Mouse (Mus musculus): ENCODE data around the gene Lats2.

Gene Lats2

DNA sequence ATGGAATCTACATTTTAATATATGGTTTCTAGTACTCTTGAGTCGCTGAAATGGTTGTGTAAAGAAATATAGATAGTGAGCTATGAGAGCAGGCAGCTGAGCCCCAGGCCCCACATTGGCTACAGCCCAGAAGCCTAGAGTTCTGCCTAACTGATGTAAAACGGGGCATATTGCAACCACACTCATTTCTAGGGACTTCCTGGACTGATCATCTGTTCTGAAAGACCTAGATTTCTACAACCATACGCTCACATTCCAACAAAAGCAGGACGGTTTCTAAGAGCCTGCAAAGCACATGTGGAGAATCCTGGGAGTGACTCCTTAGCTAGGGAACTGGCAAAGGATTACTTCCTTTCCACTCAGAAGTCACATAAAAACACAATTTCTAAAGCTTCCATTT, 22.0 kb downstream of the Lats2 start:
- DNase-seq, result no peak

DNA sequence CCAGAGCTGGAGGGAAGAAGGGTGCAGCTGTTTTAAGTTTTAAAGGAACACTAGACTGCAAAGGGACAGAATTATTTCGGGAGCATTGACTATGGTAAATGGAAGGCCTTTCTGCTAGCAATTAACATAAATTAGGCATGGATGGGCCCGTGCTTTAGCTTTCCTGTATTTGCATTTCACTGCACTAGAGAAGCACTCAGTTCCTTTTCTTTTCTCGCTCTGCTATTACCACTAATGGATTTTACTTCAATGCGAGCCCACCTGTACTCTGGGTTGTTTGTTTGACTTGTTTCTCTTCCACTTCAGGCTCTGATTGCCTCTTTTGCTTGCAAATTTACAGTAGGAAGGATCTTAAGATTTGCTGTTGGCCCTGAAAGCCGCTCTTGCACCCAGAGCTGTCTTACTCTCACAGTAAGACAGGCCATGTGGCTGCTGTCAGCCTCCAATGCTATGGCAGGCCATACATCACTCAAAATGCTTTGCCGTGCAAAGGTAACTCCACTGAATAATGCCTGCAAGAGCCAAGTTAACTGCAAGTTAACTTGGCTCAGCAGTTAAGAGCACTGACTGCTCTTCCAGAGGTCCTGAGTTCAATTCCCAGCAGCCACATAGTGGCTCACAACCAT, 25.4 kb downstream of the Lats2 start:
- DNase-seq, result no peak

DNA sequence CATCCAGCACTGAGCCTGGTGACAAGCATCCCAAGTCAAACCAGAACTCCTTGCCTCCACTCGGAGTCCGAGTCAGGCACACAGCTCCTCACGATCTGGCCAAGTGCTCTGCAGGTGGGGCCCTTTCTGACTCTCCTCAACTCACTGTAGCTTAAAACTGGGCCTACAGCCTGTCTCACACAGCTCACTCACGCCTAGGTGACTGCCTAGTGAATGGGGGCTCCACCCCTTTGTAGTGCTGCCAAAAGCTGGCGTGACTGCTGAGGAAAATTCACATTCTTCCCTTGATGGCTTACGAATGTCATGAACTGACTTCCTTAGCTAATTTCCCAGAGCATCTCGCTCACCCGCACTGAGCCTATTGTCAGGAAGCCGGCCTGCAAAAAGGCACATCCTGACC, 27.7 kb downstream of the Lats2 start:
- peak; percentile 83 for DNase-seq

DNA sequence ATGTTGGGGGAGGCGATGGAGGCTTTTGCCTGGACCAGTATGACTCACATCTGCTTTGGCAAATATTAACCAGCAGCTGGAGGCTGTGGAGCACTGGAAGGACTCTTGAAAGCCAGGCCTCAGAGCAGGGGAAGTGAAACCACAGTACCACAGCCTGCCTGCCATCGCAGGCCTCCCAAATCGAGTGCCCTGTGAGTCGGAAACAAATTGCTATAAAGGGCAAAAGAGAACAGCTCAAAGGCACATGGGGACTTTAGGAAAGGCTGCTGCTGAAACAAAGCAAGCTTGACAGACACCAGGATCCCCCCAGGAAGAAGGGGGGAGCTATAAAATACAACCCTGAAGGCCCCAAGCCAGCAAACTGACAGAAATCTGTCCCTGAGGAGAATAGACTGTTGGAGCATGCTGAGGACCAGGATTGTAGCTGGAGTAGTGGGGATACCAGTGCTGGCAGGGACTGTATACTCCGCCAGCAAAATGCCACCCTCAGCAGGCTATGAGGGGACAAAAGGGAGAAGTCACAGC, 28.2 kb downstream of the Lats2 start:
- peak; percentile 78 for DNase-seq

DNA sequence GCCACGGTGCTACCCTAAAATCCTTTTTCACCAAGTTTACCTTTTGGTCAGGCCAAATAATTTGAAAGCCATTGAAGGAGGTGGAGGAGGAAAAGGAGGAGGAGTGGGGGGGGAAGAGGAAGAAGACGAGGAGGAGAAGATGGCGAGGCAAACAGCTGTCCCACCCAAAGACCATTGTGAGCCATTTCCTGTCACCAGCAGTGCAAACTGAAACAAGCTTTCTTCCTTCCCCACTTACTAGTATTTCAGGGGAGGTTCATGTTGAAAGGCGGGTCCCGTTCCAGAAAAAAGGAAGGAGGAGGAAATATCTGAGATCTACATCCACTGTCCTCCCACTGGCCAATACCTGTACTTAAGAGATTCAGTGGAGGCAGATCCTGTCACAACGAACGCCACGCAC, 28.8 kb downstream of the Lats2 start:
- DNase-seq, result no peak

DNA sequence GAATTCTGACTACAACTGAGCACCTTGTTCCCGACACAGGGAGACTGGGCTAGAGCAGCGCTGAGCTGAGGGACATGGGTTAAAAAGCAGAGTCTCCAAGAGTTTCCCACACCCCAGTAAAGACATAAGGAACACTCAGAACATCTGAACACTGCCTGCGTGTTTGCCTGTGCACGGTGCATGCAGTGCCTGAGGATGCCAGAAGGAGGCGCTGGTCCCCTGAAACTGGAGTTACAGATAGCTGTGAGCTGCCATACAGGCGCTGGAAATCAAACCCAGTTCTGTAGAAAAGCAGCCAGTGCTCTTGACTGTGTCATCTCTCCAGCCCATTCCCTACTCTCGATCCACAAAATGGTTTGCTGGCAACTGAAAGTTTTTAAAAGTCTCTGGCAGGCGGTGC, 32.0 kb downstream of the Lats2 start:
- DNase-seq, result no peak

DNA sequence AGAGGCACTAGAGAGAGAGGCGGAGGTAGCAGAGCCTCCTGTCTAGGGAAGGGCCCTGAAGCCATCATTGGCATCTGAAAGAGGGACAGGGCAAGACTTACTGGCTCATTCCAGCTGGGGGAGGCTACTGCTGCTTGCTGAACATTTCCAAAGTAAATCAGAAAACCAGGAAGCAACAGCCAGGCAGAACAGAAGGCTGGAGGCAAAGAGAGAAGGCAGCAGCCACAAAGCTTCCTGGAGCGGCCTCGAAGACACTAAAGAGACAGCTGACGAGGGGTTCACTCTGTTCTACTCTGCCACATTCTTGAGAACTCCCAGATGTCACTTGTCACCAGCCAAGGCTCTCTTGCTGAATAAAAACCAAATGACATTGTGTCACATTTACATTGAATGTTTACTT, 33.7 kb downstream of the Lats2 start:
- peak; percentile 24 for DNase-seq

DNA sequence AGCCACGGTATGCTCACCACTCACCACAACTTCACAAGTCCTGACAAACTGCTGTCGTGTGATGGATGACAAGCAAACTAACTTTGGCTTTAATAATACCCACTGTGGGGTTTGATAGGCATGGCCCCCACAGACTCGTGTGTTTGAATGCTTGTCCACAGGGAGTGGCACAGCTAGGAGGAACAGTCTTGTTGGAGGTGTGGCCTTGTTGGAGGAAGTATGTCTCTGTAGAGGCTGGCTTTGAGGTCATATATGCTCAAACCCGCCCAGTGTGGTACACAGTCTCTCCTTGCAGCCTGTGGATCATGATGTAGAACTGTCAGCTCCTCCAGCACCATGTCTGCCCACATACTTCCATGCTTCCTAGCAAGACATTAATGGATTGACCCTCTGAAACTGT, 39.9 kb downstream of the Lats2 start:
- no peak for DNase-seq

DNA sequence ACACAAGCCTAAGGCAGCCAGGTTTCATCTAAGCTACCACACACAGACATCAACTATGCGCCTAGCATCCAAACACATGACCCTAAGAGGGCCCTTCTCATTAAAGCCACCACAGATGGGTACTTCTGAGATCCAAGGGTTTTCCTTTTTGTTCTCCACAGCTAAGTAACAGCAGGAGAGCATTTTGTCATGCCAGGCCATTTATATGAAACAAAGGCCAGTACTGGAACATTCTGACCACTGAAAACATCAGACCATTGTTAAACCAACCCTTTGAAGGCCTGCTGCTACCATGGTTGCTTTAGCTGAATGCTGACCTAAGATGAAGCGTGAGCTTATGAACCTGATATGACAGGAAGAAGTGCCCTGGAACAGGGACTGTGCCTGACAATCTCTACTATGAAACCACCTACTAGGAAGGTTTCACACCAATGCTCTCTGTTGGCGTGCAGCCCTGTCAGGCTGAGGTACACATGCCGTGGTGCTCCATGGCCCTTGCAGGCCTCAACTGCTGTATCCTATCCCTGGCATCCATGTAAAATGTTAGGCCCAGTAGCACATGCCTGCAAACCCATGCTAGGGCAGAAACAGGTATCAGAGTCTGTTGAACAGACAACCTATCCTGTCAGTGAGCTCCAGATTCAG, 41.5 kb downstream of the Lats2 start:
- no peak for DNase-seq

DNA sequence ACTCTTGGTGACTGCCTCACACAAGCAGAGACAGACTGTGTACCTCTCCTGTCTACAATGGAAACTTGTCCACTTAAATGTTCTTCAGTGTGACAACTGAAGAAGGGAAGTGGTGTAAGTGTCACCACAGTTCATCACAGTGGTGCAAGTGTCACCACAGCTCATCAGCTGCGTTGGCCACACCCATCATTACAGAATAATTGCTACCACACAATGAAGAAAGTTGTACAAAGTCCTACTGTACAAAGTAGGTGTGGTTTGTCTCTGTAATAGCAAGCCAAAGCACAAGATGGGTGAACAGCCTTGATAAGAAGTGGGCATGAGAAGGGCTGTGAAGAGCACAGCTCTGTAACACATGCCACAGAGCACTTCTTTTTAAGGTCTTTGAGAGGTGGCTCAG, 45.3 kb downstream of the Lats2 start:
- no peak for DNase-seq

DNA sequence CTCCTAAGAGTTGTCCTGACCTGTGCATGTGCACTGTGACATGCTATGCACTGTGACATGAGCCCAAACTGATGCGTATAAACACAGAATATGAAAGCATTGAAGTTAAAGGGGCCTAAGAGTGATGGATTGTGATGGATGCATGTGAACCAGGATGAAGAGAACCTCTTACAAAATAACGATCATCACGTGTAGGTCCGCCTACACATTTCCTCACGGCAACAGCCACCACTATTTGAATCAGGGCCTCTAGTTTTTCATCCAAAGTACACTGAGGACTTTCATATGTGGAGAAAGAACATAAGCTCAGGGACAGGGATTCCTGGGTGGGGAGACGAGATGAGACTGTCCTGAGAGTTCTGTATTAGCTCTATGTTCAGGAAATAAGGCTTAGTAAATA, 47.1 kb downstream of the Lats2 start:
- DNase-seq, result no peak

DNA sequence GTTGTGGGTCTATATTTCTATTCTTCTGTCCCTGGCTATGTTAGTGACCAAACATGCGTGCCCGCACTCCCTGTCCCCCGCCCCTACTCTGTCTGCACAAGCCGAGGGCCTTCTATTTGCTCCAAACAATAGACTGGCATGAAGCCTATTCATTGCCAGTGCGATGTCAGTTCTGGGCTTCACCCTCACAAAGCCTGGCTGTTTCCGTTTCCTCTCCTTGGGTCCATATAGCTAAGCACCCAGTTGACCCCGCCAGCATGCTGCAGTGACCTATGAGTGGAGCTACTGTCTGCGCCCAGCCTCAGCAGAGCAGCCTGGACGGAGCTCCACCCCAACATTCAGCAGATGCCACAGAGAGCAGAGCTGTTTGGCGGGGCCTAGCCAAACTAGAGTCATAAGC, 49.0 kb downstream of the Lats2 start:
- peak; percentile 47 for DNase-seq

DNA sequence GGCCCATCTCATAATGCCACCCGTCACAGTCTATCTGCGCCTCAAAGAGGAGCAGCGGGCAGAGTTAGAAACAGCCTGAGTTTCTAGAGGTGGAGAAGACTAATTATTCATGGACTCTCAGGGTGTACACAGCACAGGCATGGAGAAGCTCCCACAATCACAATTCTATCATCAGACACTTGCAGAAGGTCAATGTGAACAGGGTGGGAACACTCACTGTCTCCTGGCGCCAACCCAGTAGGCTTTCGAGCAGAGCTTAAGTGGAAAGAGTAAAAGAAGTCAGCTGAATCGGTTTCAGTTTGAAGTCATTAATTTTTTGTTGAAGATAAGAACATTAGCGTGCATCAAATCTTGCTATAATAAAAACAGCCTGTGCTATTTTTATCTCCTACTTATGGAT, 49.6 kb downstream of the Lats2 start:
- DNase-seq, result no peak

DNA sequence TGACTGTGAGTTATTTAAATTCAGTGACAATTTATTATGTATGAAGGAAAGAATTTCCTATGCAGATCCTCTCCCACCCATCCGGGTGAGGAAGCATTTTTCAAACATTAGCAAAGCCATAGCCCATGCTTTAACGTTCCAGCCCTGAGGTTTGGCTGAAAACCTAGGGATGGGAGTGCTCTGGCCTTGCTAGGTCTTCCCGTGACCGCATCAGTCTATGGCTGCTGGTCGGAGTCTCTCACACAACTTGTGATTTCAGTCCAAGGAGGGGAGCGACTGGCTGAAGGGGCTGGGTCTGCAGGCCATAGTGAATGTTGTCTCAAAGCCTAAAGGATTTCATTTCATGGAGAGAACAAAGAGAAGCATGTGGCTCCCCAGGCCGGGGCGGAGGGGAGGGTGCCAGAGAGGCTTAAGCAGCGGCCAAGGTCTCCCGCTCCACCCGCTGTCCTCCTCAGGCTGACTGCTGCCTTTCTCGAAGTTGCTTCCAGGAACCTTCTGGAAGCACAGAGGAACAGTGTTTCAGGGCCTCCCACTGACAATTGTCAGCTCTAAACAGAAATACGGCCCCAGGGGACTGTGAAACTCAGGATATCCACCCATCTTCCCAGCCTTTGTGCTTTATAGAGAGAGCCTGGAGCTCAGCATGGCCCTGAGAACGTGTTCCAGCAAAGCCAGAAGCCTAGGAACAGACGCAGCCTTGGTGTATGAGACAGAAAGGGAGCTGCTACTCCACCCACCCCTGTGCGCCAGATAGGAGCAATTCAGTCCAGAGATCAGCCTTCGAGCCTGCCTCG, 50.9 kb downstream of the Lats2 start:
- no peak for DNase-seq

DNA sequence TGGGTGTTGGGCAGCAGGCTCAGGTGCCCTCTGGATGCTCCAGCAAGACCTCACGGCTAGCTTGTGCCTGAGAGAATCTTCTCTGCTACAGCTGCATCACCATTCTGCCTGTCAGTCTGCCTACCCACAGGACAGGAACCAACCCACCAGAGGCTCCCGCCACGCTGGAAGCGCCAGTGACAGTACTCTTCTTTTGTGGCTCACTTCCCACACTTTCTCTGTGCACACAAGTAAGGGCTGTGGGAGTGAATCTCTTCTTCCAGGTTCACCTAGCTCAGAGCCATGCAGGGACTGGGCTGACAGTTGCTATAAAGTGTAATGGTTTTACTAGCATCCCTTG, 51.5 kb downstream of the Lats2 start:
- DNase-seq, result no peak

DNA sequence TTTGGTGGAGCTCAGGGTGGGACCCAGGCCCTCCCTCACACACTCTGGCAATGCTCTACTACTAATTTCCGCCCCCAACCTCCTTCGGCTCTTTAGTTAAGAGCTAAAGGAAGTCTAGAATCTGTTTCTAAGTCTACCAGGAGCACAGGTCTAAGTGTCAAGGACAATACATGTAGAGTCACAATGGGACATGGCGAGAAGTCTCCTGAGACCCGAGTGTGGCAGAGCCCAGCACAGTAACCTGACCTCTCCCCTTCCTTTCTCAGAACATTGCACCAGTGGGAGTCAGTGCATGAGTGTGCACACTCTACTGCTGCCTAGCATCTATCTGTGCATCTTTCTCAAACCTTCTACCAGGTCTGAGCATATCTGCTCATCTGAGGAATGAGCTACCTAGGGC, 52.4 kb downstream of the Lats2 start:
- no peak for DNase-seq

DNA sequence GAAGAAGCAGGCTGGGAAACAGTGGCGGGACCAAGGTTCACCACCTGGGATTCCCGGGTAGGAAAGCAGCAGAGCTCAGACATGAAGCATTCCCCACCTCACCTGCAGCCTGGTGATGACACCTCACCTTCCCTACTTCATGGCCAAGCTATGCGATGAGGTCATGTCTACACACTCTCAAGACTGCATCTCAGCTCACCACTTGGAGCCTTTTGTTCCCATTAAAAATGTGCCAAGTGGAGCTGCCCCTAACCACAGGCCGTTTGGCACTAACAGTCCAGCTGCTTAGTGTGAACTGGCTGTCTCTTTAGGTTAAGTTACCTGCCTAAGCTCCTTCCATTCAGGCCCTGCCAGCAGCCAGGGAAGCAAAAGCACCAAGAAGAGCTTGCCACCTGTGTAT, 53.1 kb downstream of the Lats2 start:
- no peak for DNase-seq

DNA sequence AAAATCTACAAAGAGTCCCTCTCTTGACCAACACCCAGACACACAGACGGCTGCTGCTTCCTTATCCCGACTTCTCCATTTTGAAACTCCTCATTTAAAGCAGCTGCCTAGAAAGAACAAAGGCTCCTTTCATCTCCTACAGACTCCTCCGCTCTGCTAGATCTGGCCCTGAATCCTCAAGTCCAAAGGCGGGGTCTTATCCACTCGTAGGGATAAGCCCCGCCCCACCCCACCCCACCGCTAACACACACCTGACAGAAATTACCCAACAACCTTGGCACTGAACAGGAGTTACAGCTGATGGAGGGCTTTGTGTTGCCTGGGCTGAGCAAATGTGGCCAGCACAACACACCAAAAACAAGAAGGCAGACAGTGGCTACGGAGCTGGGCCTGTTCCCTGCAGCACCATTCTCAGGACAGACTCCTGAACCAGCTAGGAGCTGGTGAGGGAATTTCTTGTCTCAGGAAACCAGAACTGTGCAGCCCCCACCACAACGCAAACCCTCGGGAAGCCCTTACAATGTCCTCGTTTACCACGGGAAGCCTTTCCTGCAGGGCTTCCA, 56.2 kb downstream of the Lats2 start:
- no peak for DNase-seq

DNA sequence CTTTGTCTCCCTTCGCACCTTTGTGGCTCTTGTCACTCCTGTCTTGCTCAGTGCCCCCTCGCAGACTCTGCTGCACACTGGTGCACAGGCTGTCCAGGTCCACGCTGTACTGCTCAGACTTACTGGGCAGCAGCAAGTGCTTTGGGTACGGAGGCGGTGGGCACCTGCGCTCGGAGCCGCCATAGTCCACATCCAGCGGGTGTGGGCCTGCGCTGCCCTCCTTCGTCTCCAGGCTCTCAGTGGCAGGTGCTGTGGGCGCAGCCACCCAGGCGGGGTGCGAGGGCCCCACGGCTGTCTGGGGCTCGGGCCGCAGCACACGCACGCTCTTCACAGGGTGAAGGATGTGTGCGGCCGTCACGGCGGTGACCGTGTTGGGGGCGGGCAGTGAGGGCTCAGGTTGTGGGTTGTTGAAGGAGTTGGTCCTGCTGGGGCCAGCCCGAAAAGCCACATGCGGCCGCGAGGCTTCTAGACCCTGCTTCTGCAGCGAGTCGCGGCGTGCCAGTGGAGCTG, 58.7 kb downstream of the Lats2 start:
- no peak for DNase-seq

DNA sequence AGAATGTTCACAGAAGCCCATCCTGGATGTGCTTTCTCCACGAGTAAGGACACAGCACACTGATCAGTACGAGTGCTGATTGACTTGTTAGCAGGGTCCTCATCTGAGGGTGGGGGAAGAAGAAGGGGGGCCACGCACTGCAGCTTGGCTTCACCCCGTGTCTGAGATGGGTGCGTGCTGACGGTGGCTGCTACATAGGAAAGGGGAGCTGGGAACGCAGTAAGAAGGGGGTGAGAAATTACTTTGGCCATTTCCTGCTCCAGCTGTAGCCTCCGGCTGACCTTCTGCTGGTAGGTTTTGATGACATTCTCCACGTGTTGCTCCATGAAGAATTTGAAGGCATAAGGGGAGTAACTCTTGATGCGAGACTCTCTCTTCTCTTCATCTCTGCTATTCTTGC, 59.2 kb downstream of the Lats2 start:
- DNase-seq, result no peak

DNA sequence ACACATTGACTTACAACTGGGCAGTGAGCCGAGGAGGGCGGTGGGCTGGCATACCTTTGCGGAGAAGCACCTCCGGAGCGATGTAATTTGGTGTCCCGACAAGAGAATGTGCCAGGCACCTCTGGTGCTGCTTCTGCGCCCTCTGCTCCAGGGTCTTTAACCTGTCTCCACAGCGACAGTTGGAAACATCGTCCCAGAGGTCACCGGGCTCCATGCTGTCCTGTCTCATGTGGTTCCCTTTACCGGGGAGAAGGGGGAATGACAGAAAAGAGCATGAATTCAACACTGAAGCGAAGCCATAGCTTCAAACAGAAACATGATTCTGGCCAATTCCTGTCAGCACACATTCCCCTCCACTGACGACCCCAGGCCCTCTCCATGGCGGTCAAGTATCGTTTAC, 62.1 kb downstream of the Lats2 start:
- no peak for DNase-seq

DNA sequence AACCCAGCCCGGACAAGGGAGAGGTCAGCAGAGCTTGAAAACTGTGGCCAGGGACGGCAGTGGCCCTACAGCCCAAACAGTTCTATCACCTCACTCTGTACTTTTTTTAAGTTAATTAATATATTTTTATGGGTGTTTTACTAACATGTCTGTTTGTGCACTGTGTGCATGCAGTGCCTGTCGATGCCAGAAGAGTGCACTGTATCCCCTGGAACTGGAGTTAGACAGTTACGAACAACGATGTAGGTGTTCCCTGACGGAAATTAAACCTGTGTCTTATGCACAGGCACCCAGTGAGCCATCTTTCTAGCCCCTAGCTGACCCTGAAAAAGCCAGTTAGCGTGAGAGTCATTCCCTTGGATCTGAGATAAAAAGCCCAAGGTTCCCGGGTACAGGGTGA, 62.6 kb downstream of the Lats2 start:
- no peak for DNase-seq

DNA sequence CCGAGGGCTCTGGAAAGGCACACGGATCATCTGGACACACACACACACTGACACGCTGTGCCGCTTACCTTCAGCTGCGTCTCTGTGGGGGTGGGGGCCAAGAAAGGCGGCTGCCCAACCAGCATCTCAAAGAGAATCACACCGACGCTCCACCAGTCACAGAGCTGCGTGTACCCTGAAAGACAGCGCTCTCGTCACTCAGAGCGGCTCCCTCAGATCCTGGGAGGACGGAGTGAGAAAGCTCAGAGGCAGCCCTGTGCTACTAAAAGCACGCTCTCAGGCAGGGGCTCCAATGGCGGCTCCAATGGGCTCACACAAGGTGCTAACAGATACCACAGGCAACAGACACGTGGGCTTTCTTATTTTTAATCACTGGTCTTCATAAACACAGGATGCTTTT, 63.9 kb downstream of the Lats2 start:
- DNase-seq, result no peak
